Mouse (Mus musculus) myocyte (in vitro differentiated cells): ENCODE measurements at regions not wholly inside any gene's neighbourhood (a gene's known extent, or its start where the extent isn't known, plus 50 kb on each side); places are given as distances from the start of the nearest gene placed in this dataset.

Experiments used
- CEBPB ChIP-seq: IDR thresholded peaks from 2 replicates; pipeline ENCODE4 v1.6.1; 2011; ENCODE audit warnings: mild to moderate bottlenecking, moderate library complexity; ENCODE audit not compliant: poor library complexity, insufficient read depth, severe bottlenecking
- E2F4 ChIP-seq: IDR thresholded peaks from one replicate; pipeline ENCODE4 v1.6.1; 2011; ENCODE audit warnings: mild to moderate bottlenecking, control low read depth, moderate library complexity; ENCODE audit not compliant: insufficient read depth
- MAX ChIP-seq: IDR thresholded peaks from one replicate; pipeline ENCODE4 v1.6.1; 2011; ENCODE audit warnings: low read depth, mild to moderate bottlenecking, control low read depth
- MYOD1 ChIP-seq, 3 experiments: IDR thresholded peaks; one replicate each; pipeline ENCODE4 v1.6.1; 2011; ENCODE audit warnings: control low read depth in 2 of 3, low read depth in 2 of 3, mild to moderate bottlenecking in 2 of 3, moderate library complexity in 1 of 3; ENCODE audit not compliant: insufficient read length in 2 of 3, control insufficient read depth in 1 of 3
- MYOG ChIP-seq, 3 experiments: IDR thresholded peaks; one replicate each; pipeline ENCODE4 v1.6.1; 2011; ENCODE audit warnings: control low read depth in 2 of 3, low read depth in 2 of 3, mild to moderate bottlenecking in 2 of 3; ENCODE audit not compliant: insufficient read length in 2 of 3, control insufficient read depth in 1 of 3, insufficient read depth in 1 of 3
- POLR2A ChIP-seq: IDR thresholded peaks from one replicate; pipeline ENCODE4 v1.6.1; 2011; ENCODE audit warnings: low read depth, mild to moderate bottlenecking, control low read depth, moderate library complexity; ENCODE audit not compliant: insufficient read length
- POLR2AphosphoS2 ChIP-seq: IDR thresholded peaks from one replicate; pipeline ENCODE4 v1.6.1; 2011; ENCODE audit warnings: low read depth, control low read depth; ENCODE audit not compliant: insufficient read length
- REST ChIP-seq: IDR thresholded peaks from one replicate; pipeline ENCODE4 v1.6.1; 2011; ENCODE audit warnings: mild to moderate bottlenecking, control low read depth, moderate library complexity; ENCODE audit not compliant: insufficient read depth, insufficient read length
- SRF ChIP-seq: IDR thresholded peaks from one replicate; pipeline ENCODE4 v1.6.1; 2011; ENCODE audit warnings: low read depth; ENCODE audit not compliant: control insufficient read depth, insufficient read length
- TCF12 ChIP-seq: IDR thresholded peaks from one replicate; pipeline ENCODE4 v1.6.1; 2011; ENCODE audit warnings: mild to moderate bottlenecking, control low read depth; ENCODE audit not compliant: poor library complexity, insufficient read depth, severe bottlenecking
- USF1 ChIP-seq: IDR thresholded peaks from one replicate; pipeline ENCODE4 v1.6.1; 2011; ENCODE audit warnings: low read depth, mild to moderate bottlenecking, control low read depth, moderate library complexity

- TF ChIP-seq CEBPB, result no peak
- TF ChIP-seq POLR2A, result no peak
- no peak for TF ChIP-seq USF1
- no peak for TF ChIP-seq MAX
- TF ChIP-seq POLR2AphosphoS2, result no peak
- no peak for TF ChIP-seq E2F4
- no peak for TF ChIP-seq REST
- TF ChIP-seq MYOG (IDR thresholded peaks at IDR 0.05; ENCODE audit: control insufficient read depth in 1 of 3, insufficient read depth in 1 of 3, insufficient read length in 2 of 3, low read depth in 2 of 3), result no peak
- no peak for TF ChIP-seq SRF
- no peak for TF ChIP-seq MYOD1 (IDR thresholded peaks at IDR 0.05; ENCODE audit: control insufficient read depth in 1 of 3, insufficient read length in 2 of 3, low read depth in 2 of 3)
- no peak for TF ChIP-seq TCF12
Observed at GRCm38 (mm10) chr2:179228096-179228495, 214.1 kb upstream of the Cdh4 start.
